Mouse (Mus musculus) embryonic fibroblast, embryonic 13.5 days (primary cell): ENCODE results near the gene Gltp.

Experiments
- CTCF ChIP-seq: IDR thresholded peaks from 2 replicates; pipeline ENCODE4 v1.5.1; 2011; ENCODE audit warnings: mild to moderate bottlenecking, control low read depth, low read length, moderate library complexity, borderline replicate concordance; ENCODE audit not compliant: insufficient read depth
- POLR2A ChIP-seq: IDR thresholded peaks from 2 replicates; pipeline ENCODE4 v1.6.1; 2011; ENCODE audit warnings: low read depth, mild to moderate bottlenecking, control low read depth, low read length, moderate library complexity

GRCm38 (mm10) chr5:114708491-114708890 is 17.7 kb upstream of the Gltp start:
- TF ChIP-seq CTCF, result no peak
- no peak for TF ChIP-seq POLR2A
